Mouse (Mus musculus) olfactory bulb, adult 2 months (tissue): Measurements from ENCODE around the gene Aebp2.

Source experiments
- CTCF ChIP-seq: fragments of 200-500 bp; IDR thresholded peaks from 2 replicates; pipeline ENCODE4 v1.5.1; 2012; ENCODE audit warnings: low read depth, mild to moderate bottlenecking, low read length, moderate library complexity; ENCODE audit not compliant: insufficient read depth
- POLR2A ChIP-seq: fragments of 200-500 bp; IDR thresholded peaks from 2 replicates; pipeline ENCODE4 v1.6.1; 2012; ENCODE audit warnings: mild to moderate bottlenecking, low read depth, low read length, moderate library complexity; ENCODE audit not compliant: insufficient read depth

DNA sequence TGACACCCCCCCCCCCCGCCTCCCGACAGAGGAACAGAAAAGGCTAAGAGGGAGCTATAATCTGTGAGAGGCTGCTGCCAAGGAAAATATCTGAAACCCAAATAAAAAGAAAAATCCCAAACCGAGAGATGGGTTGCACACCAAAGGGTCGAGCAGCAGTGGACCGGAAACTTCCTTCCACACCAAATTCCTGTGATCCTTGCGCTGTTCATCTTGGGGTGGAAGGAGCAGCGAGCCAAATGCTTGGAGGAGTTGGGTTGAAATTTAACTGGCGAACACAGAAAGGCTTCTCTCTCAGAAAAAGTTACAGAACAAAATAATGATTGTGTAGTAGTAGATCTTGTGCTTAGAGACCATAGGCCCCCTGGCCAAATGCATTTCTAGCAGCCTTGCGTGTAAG is 55.5 kb downstream of the Aebp2 start:
- no peak for TF ChIP-seq POLR2A
- no peak for TF ChIP-seq CTCF
